Mouse (Mus musculus) embryonic facial prominence, embryonic 12.5 days (tissue): ENCODE measurements around the gene Zfp109. TPM values are rescaled to one million over a fixed set of nuclear protein-coding genes. Genes with fewer than 3 reads are reported as not detected.

ENCODE experiments used
- ATAC-seq: fragments of 200-750 bp; cut with Nextera tagmentation; 2 replicates; pipeline ENCODE4 v1.8.0; 2017; ENCODE audit not compliant: insufficient number of reproducible peaks, insufficient read depth, low FRiP score, low TSS enrichment
- H3K27ac ChIP-seq: fragments of 300-500 bp; sonication (generic); 2 replicates; pipeline ENCODE4 v1.5.1; 2016; ENCODE audit warnings: mild to moderate bottlenecking
- H3K27me3 ChIP-seq: fragments of 300-500 bp; sonication (generic); 2 replicates; pipeline ENCODE4 v1.6.1; 2016; ENCODE audit warnings: mild to moderate bottlenecking, moderate library complexity
- H3K36me3 ChIP-seq: fragments of 300-500 bp; sonication (generic); 2 replicates; pipeline ENCODE4 v1.6.1; 2016; ENCODE audit warnings: mild to moderate bottlenecking
- H3K4me1 ChIP-seq: fragments of 300-500 bp; sonication (generic); 2 replicates; pipeline ENCODE4 v1.6.1; 2016
- H3K4me2 ChIP-seq: fragments of 300-500 bp; sonication (generic); replicated peaks from 2 replicates; pipeline ENCODE4 v1.6.1; 2016; ENCODE audit warnings: mild to moderate bottlenecking, moderate library complexity
- H3K4me3 ChIP-seq: fragments of 300-500 bp; sonication (generic); 2 replicates; pipeline ENCODE4 v1.5.1; 2016; ENCODE audit warnings: mild to moderate bottlenecking
- H3K9ac ChIP-seq: fragments of 300-500 bp; sonication (generic); 2 replicates; pipeline ENCODE4 v1.6.1; 2016; ENCODE audit warnings: mild to moderate bottlenecking, moderate library complexity
- H3K9me3 ChIP-seq: fragments of 300-500 bp; sonication (generic); 2 replicates; pipeline ENCODE4 v1.6.1; 2016; ENCODE audit warnings: mild to moderate bottlenecking, moderate library complexity
- WGBS: fragments of 180-500 bp; shearing (Covaris S2); methylation state at CpG from one replicate; pipeline ENCODE4 v1.1.7; 2016; 5-methylcytosine and 5-hydroxymethylcytosine counted together
- polyA plus RNA-seq: library from polyadenylated mRNA; unstranded; fragments of >200 nt; fragmentation: Nextera tagmentation; extraction: Ambion mirVana; gene quantifications from 2 replicates; pipeline ENCODE4 v1.2.1, GENCODE M21; 2016

Zfp109 gene
- polyA plus RNA-seq, 1 experiment from 2014 or later, result 6.6 TPM

- Histone ChIP-seq H3K27ac (no peak overlapping the region), H3K9me3 (0 out of 2 replicates have a peak, but pooled peaks cover 6% of the 10 kb centered on the region), H3K4me2 (no peak overlapping the region), H3K9ac (no peak overlapping the region), H3K27me3 (no peaks in the 10 kb centered on the region), H3K36me3 (peaks cover 68% of the 10 kb centered on the region), H3K4me3 (no peak overlapping the region), H3K4me1 (no peaks in the 10 kb centered on the region)
- WGBS, result 94% methylated on average over 4 of the region's 4 CpGs
- no peak for ATAC-seq
These were observed 40.4 kb downstream of the Zfp109 start for GRCm38 (mm10) chr7:24196961-24197360.

GRCm38 (mm10) chr7:24193157-24193556 is 44.2 kb downstream of the Zfp109 start:
- ATAC-seq, result no peak
- Histone ChIP-seq H3K4me1 (no peaks in the 10 kb centered on the region), H3K27me3 (no peaks in the 10 kb centered on the region), H3K9me3 (0 out of 2 replicates have a peak, but pooled peaks cover 6% of the 10 kb centered on the region), H3K9ac (no peak overlapping the region), H3K4me3 (no peak overlapping the region), H3K27ac (no peak overlapping the region), H3K36me3 (peaks cover 30% of the 10 kb centered on the region), H3K4me2 (no peak overlapping the region)
- 89% methylated on average over 3 of the region's 3 CpGs for WGBS

- ATAC-seq, result no peak
- no peaks in the 10 kb centered on the region for H3K4me1 ChIP-seq
- H3K9me3 ChIP-seq, result 0 out of 2 replicates have a peak, but pooled peaks cover 6% of the 10 kb centered on the region
- H3K4me3 ChIP-seq, result no peak overlapping the region
- no peak overlapping the region for H3K4me2 ChIP-seq
- peaks cover 18% of the 10 kb centered on the region for H3K36me3 ChIP-seq
- H3K9ac ChIP-seq, result no peak overlapping the region
- 91% methylated on average over 2 of the region's 2 CpGs for WGBS
- no peaks in the 10 kb centered on the region for H3K27me3 ChIP-seq
- H3K27ac ChIP-seq, result no peak overlapping the region
These were observed 46.0 kb downstream of the Zfp109 start for GRCm38 (mm10) chr7:24191361-24191760.

- H3K36me3 ChIP-seq, result peaks cover 15% of the 10 kb centered on the region
- no peak overlapping the region for H3K4me3 ChIP-seq
- no peak for ATAC-seq
- no peak overlapping the region for H3K27ac ChIP-seq
- H3K4me1 ChIP-seq, result no peaks in the 10 kb centered on the region
- H3K9me3 ChIP-seq, result 0 out of 2 replicates have a peak, but pooled peaks cover 6% of the 10 kb centered on the region
- H3K9ac ChIP-seq, result no peak overlapping the region
- WGBS, result 83% methylated on average over 5 of the region's 5 CpGs
- H3K27me3 ChIP-seq, result no peaks in the 10 kb centered on the region
- H3K4me2 ChIP-seq, result no peak overlapping the region
These were observed 47.8 kb downstream of the Zfp109 start for GRCm38 (mm10) chr7:24189571-24189944.

GRCm38 (mm10) chr7:24188901-24189570 is 48.3 kb downstream of the Zfp109 start:
- WGBS, result 62% methylated on average over 4 of the region's 4 CpGs
- Histone ChIP-seq H3K36me3 (peaks cover 10% of the 10 kb centered on the region), H3K4me2 (no peak overlapping the region), H3K9ac (no peak overlapping the region), H3K4me1 (no peaks in the 10 kb centered on the region), H3K9me3 (0 out of 2 replicates have a peak, but pooled peaks cover 5% of the 10 kb centered on the region), H3K4me3 (no peak overlapping the region), H3K27me3 (no peaks in the 10 kb centered on the region), H3K27ac (no peak overlapping the region)
- no peak for ATAC-seq

DNA sequence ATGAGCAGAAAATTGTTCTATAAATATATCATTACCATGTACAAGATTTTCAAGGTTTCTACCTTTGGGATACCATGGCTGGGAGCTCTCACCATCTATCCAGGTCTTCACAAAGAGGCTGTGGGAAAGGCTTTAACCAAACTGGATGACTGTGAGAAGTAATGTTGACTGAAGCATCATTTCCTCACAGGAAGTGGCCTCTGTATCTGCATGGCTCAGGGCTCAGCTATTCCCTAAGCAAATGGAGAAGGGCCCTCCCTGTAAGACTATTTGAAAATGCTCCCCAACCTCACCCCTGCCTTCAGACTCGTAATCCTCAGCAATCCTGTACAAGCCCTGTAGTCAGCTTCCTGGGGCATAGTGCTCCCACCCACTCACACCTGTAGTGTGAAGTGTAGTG is 49.7 kb downstream of the Zfp109 start:
- Histone ChIP-seq H3K4me2 (no peak overlapping the region), H3K9ac (no peak overlapping the region), H3K27ac (no peak overlapping the region), H3K9me3 (no peaks in the 10 kb centered on the region), H3K27me3 (no peaks in the 10 kb centered on the region), H3K4me1 (no peaks in the 10 kb centered on the region), H3K4me3 (no peak overlapping the region), H3K36me3 (no peaks in the 10 kb centered on the region)
- ATAC-seq, result no peak
- WGBS, result 61% methylated on average over 1 of the region's 1 CpGs

Other genes starting within 250 kb of the Zfp109 start
- gene V1rd19, start 235.9 kb downstream of the Zfp109 start, polyA plus RNA-seq, result not detected in 2 replicates
- not detected in 2 replicates for gene Vmn1r183, start 184.3 kb downstream of the Zfp109 start, polyA plus RNA-seq
- gene Zfp180, start 155.6 kb downstream of the Zfp109 start, polyA plus RNA-seq, result 27.4 and 27.7 TPM in 2 replicates
- 9.1 and 9.8 TPM in 2 replicates for gene Zfp112, start 125.2 kb downstream of the Zfp109 start, polyA plus RNA-seq
- gene Zfp235, start 103.4 kb downstream of the Zfp109 start, polyA plus RNA-seq, result 18.3 and 18.4 TPM in 2 replicates
- gene Zfp114, start 62.5 kb downstream of the Zfp109 start, polyA plus RNA-seq, result 7.5 and 7.6 TPM in 2 replicates
- 10.1 and 11.3 TPM in 2 replicates for gene Zfp111, start 26.1 kb downstream of the Zfp109 start, polyA plus RNA-seq
- 5.3 and 5.6 TPM in 2 replicates for gene Zfp108, start 17.2 kb upstream of the Zfp109 start, polyA plus RNA-seq
- gene Zfp93, start 32.9 kb upstream of the Zfp109 start, polyA plus RNA-seq, result 10.0 and 12.0 TPM in 2 replicates
- 57.7 and 63.1 TPM in 2 replicates for gene Zfp61, start 63.7 kb upstream of the Zfp109 start, polyA plus RNA-seq
- 15.8 and 16.4 TPM in 2 replicates for gene Zfp94, start 79.1 kb upstream of the Zfp109 start, polyA plus RNA-seq
- 0.26 TPM in 1 of 2 replicates, not detected in the other for gene Tescl, start 96.4 kb upstream of the Zfp109 start, polyA plus RNA-seq
- not detected in 2 replicates for gene Lypd5, start 111.6 kb upstream of the Zfp109 start, polyA plus RNA-seq
- 2.0 and 2.7 TPM in 2 replicates for gene Kcnn4, start 132.7 kb upstream of the Zfp109 start, polyA plus RNA-seq
- 23.6 and 26.0 TPM in 2 replicates for gene Smg9, start 162.1 kb upstream of the Zfp109 start, polyA plus RNA-seq
- not detected in 2 replicates for gene Irgc1, start 214.7 kb upstream of the Zfp109 start, polyA plus RNA-seq
- 1.5 and 2.0 TPM in 2 replicates for gene Plaur, start 224.9 kb upstream of the Zfp109 start, polyA plus RNA-seq
- 7.6 and 10.7 TPM in 2 replicates for gene Cadm4, start 244.5 kb upstream of the Zfp109 start, polyA plus RNA-seq